Comparison of ENCODE assay signal across 19 mouse cellular contexts in the genomic region with DNA sequence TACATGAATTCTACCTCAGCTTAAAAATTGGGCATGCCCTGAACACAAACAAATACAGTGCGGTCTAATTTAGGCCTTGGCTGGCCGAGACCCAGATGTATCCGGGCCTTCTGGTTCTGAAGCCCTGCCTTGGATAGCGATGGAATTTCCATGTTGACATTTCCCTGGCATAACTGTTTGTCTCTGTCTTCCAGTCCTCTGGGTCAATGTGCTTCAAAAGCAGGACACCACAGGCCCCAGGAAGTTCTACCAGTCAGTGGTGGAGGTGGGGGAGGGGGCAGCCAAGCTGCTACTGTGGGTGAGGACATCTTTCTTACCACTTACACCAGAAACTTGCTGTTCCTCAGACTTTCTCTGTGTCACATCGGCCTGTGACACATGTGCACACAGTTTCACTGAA.
DNase-seq lines count a peak whose midpoint lies in the region; ATAC-seq and TF ChIP-seq lines count a peak whose summit lies in the region.
"Had no signal": no experiment of that assay in that cellular context is flagged by ENCODE, and none has a peak within 500 bp of the region (broad histone marks: within the 10 kb centered on the region; RNA-seq: fewer than 3 reads in every experiment).

No protein-coding gene starts in this region.

- H3K4me1 ChIP-seq in liver, adult 2 months (ENCODE audit: control insufficient read depth, insufficient read depth, low read length): peaks cover 23% of the 10 kb centered on the region
- H3K4me1 ChIP-seq in liver, embryonic 12.5 days: peaks cover 5% of the 10 kb centered on the region; the same call in 1 of the 2 replicates
- H3K4me1 ChIP-seq in heart, embryonic 13.5 days: peaks cover 20% of the 10 kb centered on the region

- 25% methylated on average over 5 of the region's 5 CpGs for WGBS in liver, adult 2 months
- 63% methylated on average over 5 of the region's 5 CpGs for WGBS in liver, embryonic 12.5 days (ENCODE audit: insufficient replicate concordance)
- 66% methylated on average over 5 of the region's 5 CpGs for WGBS in heart, embryonic 13.5 days

- H3K27me3 ChIP-seq in liver, adult 2 months (ENCODE audit: control insufficient read depth, insufficient read depth, low read length): peaks cover 6% of the 10 kb centered on the region; the same call in 1 of the 2 replicates
- H3K27me3 ChIP-seq in liver, embryonic 12.5 days (replicated peaks): no peaks in the 10 kb centered on the region
- no peaks in the 10 kb centered on the region for H3K27me3 ChIP-seq in heart, embryonic 13.5 days (replicated peaks)
- H3K27me3 ChIP-seq: kidney, embryonic 15.5 days; midbrain, embryonic 13.5 days had no signal

- H3K9ac ChIP-seq in liver, adult 2 months (ENCODE audit: low read depth, low read length): no peak overlapping the region
- H3K9ac ChIP-seq in liver, embryonic 12.5 days: no peak overlapping the region
- H3K9ac ChIP-seq in heart, embryonic 13.5 days: no peak overlapping the region
- H3K9ac ChIP-seq: kidney, embryonic 15.5 days; midbrain, embryonic 13.5 days had no signal

- intact Hi-C loops in heart, postnatal 25 days (cut with DNase I): no loop called here

- TF ChIP-seq CTCF in liver, adult 2 months (IDR thresholded peaks at IDR 0.05; ENCODE audit: low read depth, low read length): no peak

- no peak overlapping the region for H3K4me3 ChIP-seq in liver, adult 2 months (ENCODE audit: insufficient read depth, low read depth, low read length)
- no peak overlapping the region for H3K4me3 ChIP-seq in liver, embryonic 12.5 days
- no peak overlapping the region for H3K4me3 ChIP-seq in heart, embryonic 13.5 days
- H3K4me3 ChIP-seq: hindbrain, embryonic 10.5 days; kidney, embryonic 15.5 days; layer of hippocampus, adult 2 months; left cerebral cortex, adult 2 months; midbrain, embryonic 13.5 days had no signal

- DNase-seq in liver, adult 2 months (ENCODE audit: extremely low read depth, low read depth, low spot score): peak; percentile 96
- DNase-seq in heart, postnatal 25 days (ENCODE audit: low spot score): peak; percentile 8
- peak; percentile 64 for DNase-seq in lung, postnatal 14 days
- no peak for DNase-seq in urinary bladder, postnatal 14 days (ENCODE audit: low spot score)
- DNase-seq in thymus, postnatal 36 days: no peak
- DNase-seq: adrenal gland, postnatal 14 days; cerebellum, adult 9-10 months; gastrocnemius, postnatal 10 days; thymus, adult 2 months had no signal

- no peak for TF ChIP-seq POLR2A in liver, adult 2 months (IDR thresholded peaks at IDR 0.05; ENCODE audit: extremely low read depth, insufficient read depth, low read length)

- H3K79me2 ChIP-seq in liver, adult 2 months (ENCODE audit: control insufficient read depth, insufficient read depth, low read length): no peaks in the 10 kb centered on the region

- no peaks in the 10 kb centered on the region for H3K36me3 ChIP-seq in liver, adult 2 months (ENCODE audit: control insufficient read depth, insufficient read depth, low read length)
- no peaks in the 10 kb centered on the region for H3K36me3 ChIP-seq in liver, embryonic 12.5 days
- H3K36me3 ChIP-seq in heart, embryonic 13.5 days: no peaks in the 10 kb centered on the region
- H3K36me3 ChIP-seq: hindbrain, embryonic 10.5 days; kidney, embryonic 15.5 days; midbrain, embryonic 13.5 days had no signal

- no peak for ATAC-seq in liver, embryonic 12.5 days
- ATAC-seq in heart, embryonic 13.5 days (ENCODE audit: extremely low read depth, insufficient number of reproducible peaks, low FRiP score, low TSS enrichment): no peak
- no peak for ATAC-seq in megakaryocyte-erythroid progenitor cell, adult 5-6 weeks (replicated peaks; ENCODE audit: low FRiP score, low TSS enrichment, poor library complexity, severe bottlenecking)
- ATAC-seq: CD4-positive, CD25-positive, alpha-beta regulatory T cell, adult 4 months; midbrain, embryonic 13.5 days had no signal

- no peaks in the 10 kb centered on the region for H3K9me3 ChIP-seq in liver, embryonic 12.5 days (replicated peaks)
- no peaks in the 10 kb centered on the region for H3K9me3 ChIP-seq in heart, embryonic 13.5 days
- H3K9me3 ChIP-seq: hindbrain, embryonic 10.5 days; kidney, embryonic 15.5 days; midbrain, embryonic 13.5 days had no signal

- no peak overlapping the region for H3K4me2 ChIP-seq in liver, embryonic 12.5 days
- H3K4me2 ChIP-seq in heart, embryonic 13.5 days: no peak overlapping the region
- H3K4me2 ChIP-seq: kidney, embryonic 15.5 days; midbrain, embryonic 13.5 days had no signal

- 0 out of 2 replicates have a peak overlapping the region, but pooled peaks have one; percentile 25 for H3K27ac ChIP-seq in liver, adult 2 months (replicated peaks; ENCODE audit: insufficient read depth, low read depth, low read length)
- no peak overlapping the region for H3K27ac ChIP-seq in liver, embryonic 12.5 days
- H3K27ac ChIP-seq in heart, embryonic 13.5 days (replicated peaks): peak overlapping the region; percentile 25; the same call in 1 of the 2 replicates
- H3K27ac ChIP-seq: hindbrain, embryonic 10.5 days; kidney, embryonic 15.5 days; layer of hippocampus, adult 2 months; left cerebral cortex, adult 2 months; macrophage; midbrain, embryonic 13.5 days had no signal

Comparison
In these comparisons a context has a peak if more than half of its experiments do, and no peak if none do; other contexts are left out.
1. DNase-seq: peak in liver, adult 2 months (single experiment), heart, postnatal 25 days (single experiment) and lung, postnatal 14 days (single experiment); none in urinary bladder, postnatal 14 days (single experiment) and thymus, postnatal 36 days (0 of 2).